Mouse (Mus musculus): ENCODE measurements around the gene Slc8b1.

Gene Slc8b1

DNA sequence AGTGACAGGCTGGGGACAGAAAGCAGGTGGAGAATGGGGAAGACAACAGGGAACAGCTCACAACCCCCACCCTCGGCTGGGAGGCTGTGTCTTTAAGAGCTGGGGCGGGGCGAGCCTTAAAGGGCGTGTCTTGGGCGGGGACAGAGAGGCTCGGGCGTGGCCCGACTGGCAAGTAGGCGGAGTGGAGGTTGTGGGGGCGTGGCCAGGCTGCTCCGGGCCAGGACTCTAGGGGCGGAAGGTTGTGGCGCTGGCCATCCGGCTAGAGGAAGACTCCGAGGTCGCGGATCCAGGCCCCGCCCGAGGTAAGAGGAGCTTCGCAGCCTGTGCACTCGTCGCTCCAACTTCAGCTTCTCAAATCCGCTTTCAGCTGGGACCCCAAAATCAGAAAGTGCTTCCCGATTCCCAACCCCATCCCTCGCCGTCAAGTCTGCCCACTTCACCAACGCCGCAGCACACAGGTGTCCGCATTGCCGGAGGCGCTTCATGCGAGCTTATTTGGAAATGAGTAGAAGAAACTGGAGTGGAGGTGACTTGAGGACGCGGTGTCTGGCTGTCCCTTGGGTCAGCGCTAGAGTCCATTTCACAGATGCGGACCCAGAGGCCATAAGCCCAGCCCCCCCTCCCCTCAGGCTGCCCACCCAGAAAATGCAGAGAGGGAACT, at the start of gene Slc8b1:
Gene Slc8b1 (plus strand): TSS at position 187 of the 661 bp plus-strand sequence.
- DNase-seq (ENCODE audit: low spot score) = peak; percentile 91

DNA sequence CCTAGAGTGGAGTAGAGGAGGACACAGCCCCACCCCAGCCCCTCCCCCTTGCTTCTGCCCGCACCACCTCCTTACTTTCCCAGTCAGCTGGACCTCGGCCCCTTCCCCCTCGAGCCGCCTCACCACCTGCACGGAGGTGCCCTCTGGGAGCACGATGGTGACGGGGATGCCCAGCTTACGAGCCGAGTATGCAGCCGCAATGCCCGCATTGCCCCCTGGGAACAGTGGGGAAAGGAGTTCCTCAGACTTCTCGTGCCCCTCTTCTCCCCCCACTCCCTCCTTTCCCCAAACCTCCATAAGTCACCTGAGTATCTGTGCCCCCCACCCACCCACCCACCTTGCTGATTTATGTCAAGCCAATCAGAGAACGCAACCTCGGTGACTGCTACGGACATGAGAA, 49.1 kb upstream of the Slc8b1 start:
- DNase-seq (ENCODE audit: low spot score) = no peak

DNA sequence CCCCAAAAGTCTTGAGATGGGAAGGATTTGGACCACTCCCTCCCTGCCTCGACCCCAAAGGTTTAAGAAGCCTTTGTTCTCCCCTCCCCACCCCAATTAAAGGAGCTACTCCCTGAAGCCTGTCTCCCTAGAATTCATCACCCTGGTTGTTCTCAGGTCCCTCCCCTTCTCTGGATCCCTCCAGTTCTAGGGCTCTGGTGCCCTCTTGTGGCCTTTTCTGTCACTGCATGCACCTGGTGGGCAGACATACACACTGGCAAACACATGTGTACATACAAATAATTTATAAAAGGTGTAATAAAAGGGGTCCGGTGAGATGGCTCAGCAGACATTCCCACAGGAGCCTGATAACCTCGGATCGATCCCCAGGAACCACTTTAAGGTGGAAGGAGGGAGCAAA, 46.6 kb upstream of the Slc8b1 start:
- no peak for DNase-seq (ENCODE audit: low spot score)

DNA sequence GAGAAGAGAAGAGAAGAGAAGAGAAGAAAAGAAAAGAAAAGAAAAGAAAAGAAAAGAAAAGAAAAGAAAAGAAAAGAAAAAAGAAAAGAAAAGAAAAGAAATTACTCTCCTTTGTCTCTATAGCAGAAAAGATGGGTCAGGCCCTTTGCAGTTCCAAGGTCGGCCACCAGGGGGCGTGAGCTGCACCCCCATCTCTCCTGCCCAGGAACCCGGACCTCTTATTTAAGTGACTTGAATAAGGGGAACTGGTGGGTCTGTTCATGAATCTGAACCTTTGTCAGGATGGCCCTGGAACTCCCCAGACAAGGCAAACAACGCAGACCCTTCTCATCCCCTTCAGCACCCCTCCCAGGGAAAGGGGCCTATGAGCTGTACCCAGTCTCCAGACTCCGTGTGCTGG, 45.9 kb upstream of the Slc8b1 start:
- no peak for DNase-seq (ENCODE audit: low spot score)

DNA sequence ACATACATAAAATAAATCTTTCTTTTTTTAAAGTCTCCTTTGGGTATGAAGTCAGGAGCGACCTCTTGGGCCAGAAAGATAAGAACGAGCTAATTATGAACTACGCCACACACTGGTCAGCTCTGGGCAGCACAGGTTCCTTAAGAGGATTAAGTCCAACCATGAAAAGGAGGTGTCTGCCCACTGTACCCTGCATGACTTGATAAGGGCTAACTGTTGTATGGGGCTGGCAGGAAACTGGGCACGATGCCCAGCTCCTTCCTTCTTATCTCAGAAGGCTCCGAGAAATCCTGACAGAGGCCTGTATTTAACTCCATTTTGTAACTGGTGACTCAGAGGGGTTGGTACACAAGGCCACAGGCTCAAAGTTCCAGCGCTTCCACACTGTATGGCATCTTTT, 45.1 kb upstream of the Slc8b1 start:
- no peak for DNase-seq (ENCODE audit: low spot score)

DNA sequence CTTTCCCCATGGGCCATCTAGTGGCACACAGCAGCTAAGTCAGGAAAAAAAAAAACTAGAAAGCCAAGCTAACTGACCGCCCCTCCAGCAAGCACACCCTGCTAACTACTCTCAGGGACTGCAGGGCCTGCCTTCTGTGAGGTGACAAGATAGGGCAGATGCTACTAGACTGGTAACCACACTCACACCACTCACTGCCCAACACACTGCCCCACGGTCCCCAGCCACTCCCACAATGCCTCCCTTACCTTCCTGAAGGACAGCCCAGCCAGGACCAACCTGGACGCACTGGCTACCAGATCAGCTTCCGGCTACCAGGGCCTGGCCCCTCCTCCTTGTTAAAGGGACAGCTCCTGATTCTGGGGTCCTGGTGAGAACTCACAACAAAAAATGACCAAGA, 43.9 kb upstream of the Slc8b1 start:
- DNase-seq (ENCODE audit: low spot score) = no peak

DNA sequence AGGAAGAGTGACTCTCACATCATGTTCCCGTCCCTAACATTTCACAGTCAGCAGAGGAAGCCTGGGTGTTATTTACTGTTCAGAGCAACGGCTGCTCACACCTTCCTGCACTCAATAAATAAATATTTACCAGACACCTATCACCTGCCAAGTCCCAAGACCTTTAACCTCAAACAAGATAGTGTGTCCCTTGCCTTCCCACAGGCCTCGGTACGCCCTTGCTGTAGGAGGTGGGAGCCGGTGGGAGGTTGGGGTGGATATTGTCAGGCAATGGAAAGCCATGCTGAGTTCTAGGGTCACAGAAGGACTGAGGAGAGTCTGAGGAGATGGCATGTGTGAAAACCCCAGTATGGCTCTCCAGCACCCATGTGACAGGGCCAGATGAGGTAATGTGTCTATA, 42.6 kb upstream of the Slc8b1 start:
- no peak for DNase-seq (ENCODE audit: low spot score)

DNA sequence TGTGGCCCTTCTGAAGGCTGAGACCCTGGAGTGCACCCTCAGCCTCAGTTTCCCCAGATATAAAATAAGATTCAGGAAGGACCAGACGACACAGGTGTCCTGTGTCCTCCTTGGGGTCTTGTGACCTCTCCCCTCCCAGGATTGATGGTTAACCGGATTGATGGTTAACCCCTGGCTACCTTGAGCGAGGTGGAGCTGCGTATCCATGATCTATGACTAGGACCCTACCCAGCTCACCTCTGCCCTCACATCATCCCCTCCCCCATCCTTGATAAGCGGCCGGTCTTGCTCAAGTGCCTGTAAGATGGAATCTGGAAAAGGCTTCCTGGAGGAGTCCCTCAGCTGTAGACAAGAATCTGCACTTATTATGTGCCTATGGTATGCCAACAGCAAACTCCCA, 42.1 kb upstream of the Slc8b1 start:
- no peak for DNase-seq (ENCODE audit: low spot score)

DNA sequence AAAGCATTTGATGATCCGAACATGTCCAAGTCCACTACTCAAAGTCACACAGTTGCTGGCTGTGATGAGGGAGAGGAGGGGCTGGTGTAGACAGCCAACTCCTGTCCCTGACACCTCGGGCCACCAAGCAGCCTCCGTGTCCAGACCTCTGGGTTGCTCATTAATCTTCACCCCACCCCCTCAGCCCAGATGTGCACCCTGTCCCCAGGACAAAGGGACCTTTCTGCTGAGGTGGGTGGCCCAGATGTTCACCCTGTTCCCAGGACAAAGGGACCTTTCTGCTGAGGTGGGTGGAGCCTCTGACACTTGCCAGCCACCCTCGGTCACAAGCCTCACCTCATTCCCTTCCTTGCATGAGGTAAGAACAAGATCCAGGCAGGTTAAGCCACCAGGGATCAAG, 39.4 kb upstream of the Slc8b1 start:
- DNase-seq (ENCODE audit: low spot score) = no peak

DNA sequence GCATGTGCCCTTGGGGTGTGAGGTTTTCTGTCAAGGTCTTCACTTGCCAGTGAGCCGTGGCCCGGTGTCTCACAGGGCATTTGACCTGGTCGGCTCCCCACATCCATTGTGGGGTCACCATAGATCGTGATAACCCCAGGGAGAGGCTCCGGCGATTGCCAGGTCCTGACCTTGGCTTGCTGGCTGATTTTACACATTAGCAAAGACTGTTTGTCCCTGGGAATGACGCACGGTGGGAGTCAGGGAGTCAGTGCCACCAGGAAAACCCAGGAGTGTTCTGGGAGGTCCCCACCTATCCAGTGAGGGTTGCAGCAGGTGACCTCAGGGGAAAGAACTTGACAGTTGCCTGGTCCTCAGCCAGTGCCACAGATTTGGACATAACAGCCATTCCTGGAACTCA, 38.2 kb upstream of the Slc8b1 start, which contains the start of gene Sdsl:
Gene Sdsl (minus strand): TSS at position 41 of the 400 bp plus-strand sequence.
- no peak for DNase-seq (ENCODE audit: low spot score)

DNA sequence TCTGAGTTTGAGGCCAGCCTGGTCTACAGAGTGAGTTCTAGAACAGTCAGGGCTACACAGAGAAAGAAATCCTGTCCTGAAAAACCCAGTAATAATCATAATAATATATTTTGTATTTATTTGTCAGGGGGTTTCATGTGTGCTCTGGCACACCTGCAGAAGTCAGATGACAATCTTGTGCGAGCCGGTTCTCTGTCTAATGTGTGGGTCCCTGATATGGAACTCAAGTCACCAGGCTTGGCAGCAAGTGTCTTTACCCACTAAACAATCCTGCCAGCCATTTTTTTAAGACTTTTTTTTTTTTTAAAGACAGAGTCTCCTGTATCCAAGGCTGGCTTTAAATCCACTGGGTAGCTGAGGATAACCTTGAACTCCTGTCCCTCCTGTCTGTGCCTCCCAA, 37.6 kb upstream of the Slc8b1 start:
- DNase-seq (ENCODE audit: low spot score) = no peak

DNA sequence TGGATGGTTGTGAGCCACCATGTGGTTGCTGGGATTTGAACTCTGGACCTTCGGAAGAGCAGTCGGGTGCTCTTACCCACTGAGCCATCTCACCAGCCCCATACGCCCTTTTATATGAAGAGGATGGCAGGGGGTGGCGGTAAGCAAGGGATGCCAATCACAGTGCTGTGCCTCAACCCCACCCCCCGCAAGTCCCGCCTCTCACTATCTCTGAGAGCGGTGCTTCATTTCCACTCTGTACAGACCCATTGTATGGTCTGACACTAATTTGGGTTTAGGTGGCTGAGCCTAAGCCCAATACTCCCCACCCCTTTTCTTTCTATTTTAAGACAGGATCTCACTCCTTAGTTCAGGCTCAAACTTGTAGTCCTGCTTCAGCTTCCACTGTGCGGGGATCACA, 35.1 kb upstream of the Slc8b1 start:
- DNase-seq (ENCODE audit: low spot score) = no peak

DNA sequence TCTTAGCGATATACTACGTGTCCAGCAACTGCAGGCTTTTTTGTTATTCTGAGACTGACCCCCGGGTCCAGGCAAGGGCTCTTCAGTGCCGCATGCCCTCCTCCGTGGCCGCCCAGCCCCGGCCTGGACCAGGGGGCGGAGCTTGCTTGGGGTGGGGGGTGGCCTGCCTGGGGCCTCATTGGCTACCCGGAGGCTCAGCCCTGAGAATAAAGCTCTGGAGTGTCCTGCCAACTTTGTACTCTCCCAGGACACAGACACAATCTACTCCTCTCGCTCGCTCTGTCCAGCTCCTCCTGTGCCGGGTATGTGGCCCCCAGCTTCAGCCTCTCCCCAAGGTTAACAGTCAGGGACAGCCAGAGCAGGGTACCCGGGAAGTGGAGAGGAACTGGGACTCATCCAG, 34.7 kb upstream of the Slc8b1 start, which contains the start of gene Sds:
Gene Sds (plus strand): TSS at position 231 of the 400 bp plus-strand sequence.
- no peak for DNase-seq (ENCODE audit: low spot score)

DNA sequence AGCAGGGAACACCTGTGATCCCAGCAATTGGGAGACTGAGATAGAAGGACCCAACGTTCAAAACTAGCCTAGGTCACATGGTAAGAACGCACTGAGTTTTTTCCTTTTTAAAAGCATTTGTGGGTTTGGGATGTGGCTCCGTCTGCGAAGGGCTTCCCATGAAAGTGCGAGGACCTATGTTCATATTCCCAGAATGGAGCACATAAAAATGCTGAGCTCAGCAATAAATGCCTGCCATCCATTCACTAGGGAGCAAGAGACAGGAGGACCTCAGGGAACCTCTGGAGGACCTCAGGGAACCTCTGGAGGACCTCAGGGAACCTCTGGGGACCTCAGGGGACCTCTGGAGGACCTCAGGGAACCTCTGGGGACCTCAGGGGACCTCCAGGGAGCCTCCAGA, 33.0 kb upstream of the Slc8b1 start:
- DNase-seq (ENCODE audit: low spot score) = no peak

DNA sequence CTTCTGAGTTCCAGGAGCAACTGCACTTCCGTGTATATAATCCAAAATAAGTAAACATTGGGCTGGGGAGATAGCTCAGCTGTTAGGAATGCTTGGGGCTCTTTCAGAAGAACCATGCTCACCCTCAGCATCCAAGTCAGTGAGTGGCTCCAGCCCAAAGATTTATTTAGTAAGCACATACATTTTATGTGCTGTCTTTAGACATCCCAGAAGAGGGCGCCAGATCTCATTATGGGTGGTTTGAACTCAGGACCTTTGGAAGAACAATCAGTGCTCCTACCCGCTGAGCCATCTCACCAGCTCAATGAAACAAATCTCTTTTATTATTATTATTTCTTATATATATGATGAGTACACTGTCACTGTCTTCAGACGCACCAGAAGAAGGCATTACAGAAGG, 31.4 kb upstream of the Slc8b1 start:
- DNase-seq (ENCODE audit: low spot score) = no peak

DNA sequence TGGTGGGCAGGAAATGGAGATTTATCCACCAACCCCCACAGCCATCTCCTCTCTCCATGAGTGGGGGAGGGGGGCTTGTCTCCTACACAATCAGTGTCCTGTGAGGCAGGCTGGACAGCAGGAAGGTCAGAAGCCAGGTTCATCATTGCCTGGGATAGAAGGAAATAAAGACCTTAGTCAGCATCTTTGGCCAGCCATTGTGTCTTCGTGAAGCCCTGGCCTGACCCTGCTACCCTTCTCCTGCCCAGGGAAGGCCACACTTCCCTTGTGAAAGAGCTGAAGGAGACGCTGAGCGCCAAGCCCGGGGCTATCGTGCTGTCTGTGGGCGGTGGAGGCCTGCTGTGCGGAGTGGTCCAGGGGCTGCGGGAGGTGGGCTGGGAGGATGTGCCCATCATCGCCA, 29.8 kb upstream of the Slc8b1 start:
- no peak for DNase-seq (ENCODE audit: low spot score)

DNA sequence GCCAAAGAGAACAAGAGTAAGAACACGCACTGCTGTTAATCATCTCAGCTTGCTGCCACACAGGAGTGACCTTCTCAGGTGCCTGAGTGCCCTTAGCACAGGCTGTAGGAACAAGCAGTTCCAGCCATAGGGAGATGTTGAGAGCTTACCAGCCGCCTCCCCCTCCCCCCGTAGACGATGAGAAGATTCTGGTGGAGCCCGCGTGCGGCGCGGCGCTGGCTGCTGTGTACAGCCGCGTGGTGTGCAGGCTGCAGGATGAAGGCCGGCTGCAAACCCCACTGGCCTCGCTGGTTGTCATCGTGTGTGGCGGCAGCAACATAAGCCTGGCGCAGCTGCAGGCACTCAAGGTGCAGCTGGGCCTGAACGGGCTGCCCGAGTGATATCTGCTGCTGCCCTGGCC, 27.6 kb upstream of the Slc8b1 start:
- no peak for DNase-seq (ENCODE audit: low spot score)

DNA sequence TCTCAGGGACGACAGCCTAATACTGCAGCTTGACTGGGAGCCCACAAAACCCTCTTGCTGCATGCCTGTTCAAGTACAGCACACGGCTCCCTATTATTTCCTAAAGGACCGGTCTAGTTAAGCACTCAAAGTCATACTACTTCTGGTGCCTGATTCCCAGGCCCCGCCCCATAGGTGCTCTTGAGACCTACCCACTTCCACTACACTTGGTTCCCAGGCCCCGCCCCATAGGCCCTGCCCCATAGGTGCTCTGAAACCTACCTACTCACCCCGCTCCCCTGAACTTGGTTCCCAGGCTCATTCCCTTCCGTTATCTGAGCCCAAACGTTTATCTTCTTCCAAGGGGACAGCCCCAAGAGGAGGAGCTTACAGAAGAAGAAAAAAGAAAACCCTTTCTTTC, 23.1 kb upstream of the Slc8b1 start:
- no peak for DNase-seq (ENCODE audit: low spot score)

DNA sequence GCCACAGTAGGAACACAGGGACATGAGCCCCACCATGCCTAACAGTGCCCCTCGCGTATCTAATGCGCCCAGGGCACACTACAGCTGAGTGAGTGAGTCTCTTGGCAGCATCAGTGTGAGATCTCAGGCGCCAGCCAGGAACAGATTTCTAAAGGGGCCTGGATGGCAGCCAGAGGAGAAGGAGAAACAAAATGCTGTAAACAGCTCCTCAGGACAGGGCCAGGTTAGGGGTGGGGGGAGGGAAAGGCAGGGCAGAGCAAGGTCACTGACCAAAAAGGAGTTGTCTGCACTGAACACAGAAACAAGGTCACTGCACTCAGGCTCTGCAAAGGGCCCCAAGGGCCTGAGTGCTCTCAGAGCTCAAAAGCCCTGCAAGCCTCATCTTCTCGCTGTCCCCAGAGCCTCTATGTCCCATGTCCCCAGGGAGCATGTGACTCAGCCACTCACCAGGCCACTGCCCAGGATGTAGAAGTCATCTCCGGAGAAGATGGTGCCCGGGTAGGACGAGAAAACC, 20.2 kb upstream of the Slc8b1 start:
- no peak for DNase-seq (ENCODE audit: low spot score)

DNA sequence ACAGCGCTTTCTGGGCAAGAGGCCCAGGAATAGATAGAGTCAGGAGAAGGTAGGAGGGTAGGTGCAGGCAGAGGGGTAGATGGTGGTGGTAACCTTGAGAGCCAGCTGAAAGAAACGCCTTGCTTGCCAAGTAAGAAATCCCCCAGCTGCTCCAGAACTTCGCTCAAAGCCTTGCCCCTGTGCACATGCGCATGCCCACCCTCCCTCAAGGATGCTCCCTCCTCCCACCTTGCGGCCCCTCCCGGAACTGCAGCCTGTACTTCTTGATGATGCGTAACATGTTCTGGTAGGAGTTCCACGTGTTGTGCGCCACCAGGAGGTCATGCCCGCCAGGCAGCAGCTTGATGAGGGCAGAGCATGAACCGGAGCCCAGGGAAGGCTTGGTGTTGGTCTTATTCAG, 18.5 kb upstream of the Slc8b1 start:
- DNase-seq (ENCODE audit: low spot score) = no peak

DNA sequence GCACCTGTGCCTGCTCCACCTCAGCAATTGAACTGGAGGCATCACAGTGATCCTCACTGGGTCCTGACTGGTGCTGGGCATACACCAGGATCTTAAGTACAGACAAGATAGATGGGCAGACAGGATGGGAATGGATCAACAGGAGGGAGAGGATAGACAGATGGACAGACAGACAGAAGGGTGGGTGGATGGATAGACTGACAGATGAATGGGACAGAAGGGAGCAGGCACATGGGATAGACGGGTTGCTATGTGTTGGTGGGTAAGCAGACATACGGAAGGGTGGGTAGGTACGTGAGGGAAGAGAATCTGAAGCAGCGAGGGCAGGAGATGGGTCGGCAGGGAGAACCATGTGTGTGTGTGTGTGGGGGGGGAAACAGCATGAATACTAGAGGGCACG, 17.5 kb upstream of the Slc8b1 start:
- DNase-seq (ENCODE audit: low spot score) = no peak

DNA sequence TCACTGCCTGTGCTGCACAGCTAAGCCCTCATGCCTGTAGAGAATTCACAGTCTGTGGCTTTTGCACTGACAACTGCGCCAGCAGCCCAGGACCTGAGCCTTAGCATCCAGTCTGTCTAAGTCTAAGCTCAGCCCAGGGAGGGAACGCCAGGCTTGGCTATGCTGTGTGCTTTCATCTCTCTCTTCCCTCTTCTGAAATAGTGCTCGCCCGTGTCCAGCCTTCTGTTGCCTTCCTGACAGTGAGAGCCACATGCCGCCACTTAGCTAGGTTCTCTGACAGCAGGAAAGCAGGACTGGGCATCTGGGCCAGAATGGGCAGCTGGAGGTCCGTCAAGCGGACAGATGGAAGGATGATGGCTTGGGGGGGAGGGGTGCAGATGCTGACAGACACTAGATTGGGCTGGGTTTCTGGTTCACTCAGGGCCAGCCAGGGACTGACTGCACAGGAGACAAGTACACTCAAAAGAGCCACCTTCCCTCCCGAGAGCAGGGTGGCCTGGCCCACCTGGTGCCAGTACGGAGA, 17.0 kb upstream of the Slc8b1 start:
- DNase-seq (ENCODE audit: low spot score) = no peak

DNA sequence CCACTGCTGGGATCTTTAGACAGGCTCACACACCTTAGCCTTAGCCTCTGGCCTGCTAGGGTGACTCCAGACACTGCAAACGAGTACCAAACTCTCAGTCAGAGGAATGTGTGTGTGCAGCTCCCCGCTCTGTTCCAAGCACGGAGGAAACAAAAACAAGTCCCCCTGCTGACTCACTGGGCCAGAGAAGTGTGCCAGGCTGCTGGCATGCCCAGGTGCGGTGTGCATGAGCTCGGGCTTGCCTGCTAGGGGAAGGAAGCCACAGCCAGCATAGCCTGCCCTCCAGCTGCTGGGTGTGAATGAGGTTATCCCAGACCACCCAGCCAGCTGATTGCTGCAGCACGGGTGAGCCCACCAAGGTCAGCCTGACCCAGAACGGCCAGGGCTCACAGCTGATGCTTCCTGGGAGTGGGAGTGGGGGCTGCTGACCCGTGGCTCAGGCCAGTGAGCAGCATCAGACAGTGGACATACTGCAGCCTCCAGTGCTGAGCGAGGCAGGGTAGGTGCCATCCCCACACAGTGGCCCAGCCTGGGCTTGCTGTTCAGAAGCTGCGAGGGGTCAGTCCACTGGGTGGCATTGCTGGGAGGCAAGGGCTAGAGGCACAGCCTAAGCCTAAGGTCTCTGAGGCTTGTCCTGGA, 15.8 kb upstream of the Slc8b1 start:
- no peak for DNase-seq (ENCODE audit: low spot score)

Measured in urinary bladder, postnatal 10 days (tissue).